Comparison of ENCODE assay signal across 7 mouse cellular contexts in genomic region chr2:167982646-167983045, GRCm38 (mm10). TPM values are rescaled to one million over a fixed set of nuclear protein-coding genes. Genes with fewer than 3 reads are reported as not detected.
DNase-seq lines count a peak whose midpoint lies in the region; TF ChIP-seq lines count a peak whose summit lies in the region.

No protein-coding gene starts in this region.

- intact Hi-C loops in heart, adult 2 months (cut with DNase I) = no loop called here
- intact Hi-C loops in heart, postnatal 36 days (cut with DNase I) = loop anchor here (10.0 kb wide), 1 partner anchor 112 kb away; no protein-coding TSS in a partner anchor

- H3K4me3 ChIP-seq in heart, adult 2 months = no peak overlapping the region
- H3K4me3 ChIP-seq in liver, adult 2 months (ENCODE audit: insufficient read depth, low read depth, low read length) = no peak overlapping the region
- H3K4me3 ChIP-seq in small intestine, adult 2 months (ENCODE audit: low read depth, low read length) = no peak overlapping the region

- TF ChIP-seq EP300 in heart, adult 2 months (IDR thresholded peaks at IDR 0.05; ENCODE audit: insufficient read depth, low read depth, low read length) = no peak

- 72% methylated on average over 9 of the region's 9 CpGs for WGBS in heart, adult 2 months
- WGBS in liver, adult 2 months = 13% methylated on average over 9 of the region's 9 CpGs
- WGBS in small intestine, adult 2 months = 44% methylated on average over 9 of the region's 9 CpGs

- H3K4me1 ChIP-seq in heart, adult 2 months (ENCODE audit: control insufficient read depth, insufficient read depth, low read length) = no peaks in the 10 kb centered on the region; the same call in none of the 2 replicates
- peaks cover 9% of the 10 kb centered on the region for H3K4me1 ChIP-seq in liver, adult 2 months (ENCODE audit: control insufficient read depth, insufficient read depth, low read length)
- peaks cover 4% of the 10 kb centered on the region; the same call in 1 of the 2 replicates for H3K4me1 ChIP-seq in small intestine, adult 2 months (ENCODE audit: control insufficient read depth, insufficient read depth, insufficient read length, low read length)

- no peak overlapping the region for H3K9ac ChIP-seq in heart, adult 2 months (ENCODE audit: low read depth, low read length)
- H3K9ac ChIP-seq in liver, adult 2 months (ENCODE audit: low read depth, low read length) = no peak overlapping the region

- DNase-seq in heart, adult 2 months = no peak
- DNase-seq in heart, postnatal 36 days = no peak
- peak; percentile 46 for DNase-seq in ovary, postnatal 36 days (ENCODE audit: low spot score)
- no peak for DNase-seq in ovary, postnatal 10 days (ENCODE audit: low spot score)
- peak; percentile 90 for DNase-seq in liver, adult 2 months (ENCODE audit: extremely low read depth, low read depth, low spot score)
- DNase-seq in layer of hippocampus, adult 8-10 months (ENCODE audit: low spot score in 2 of 2) = no peak

- H3K79me2 ChIP-seq in heart, adult 2 months (replicated peaks; ENCODE audit: control insufficient read depth, insufficient read depth, low read length) = no peaks in the 10 kb centered on the region
- H3K79me2 ChIP-seq in liver, adult 2 months (ENCODE audit: control insufficient read depth, insufficient read depth, low read length) = no peaks in the 10 kb centered on the region

- peak; percentile 42 for TF ChIP-seq CTCF in heart, adult 2 months (IDR thresholded peaks at IDR 0.05)
- peak; percentile 88 for TF ChIP-seq CTCF in liver, adult 2 months (IDR thresholded peaks at IDR 0.05; ENCODE audit: low read depth, low read length)
- TF ChIP-seq CTCF in small intestine, adult 2 months (IDR thresholded peaks at IDR 0.05; ENCODE audit: extremely low read depth, insufficient read length, insufficient replicate concordance, low read depth, low read length) = peak; percentile 36; the same call in 1 of the 2 replicates

- peaks cover 2% of the 10 kb centered on the region; the same call in 1 of the 2 replicates for H3K27me3 ChIP-seq in heart, adult 2 months (ENCODE audit: control insufficient read depth, insufficient read depth, low read length)
- H3K27me3 ChIP-seq in liver, adult 2 months (ENCODE audit: control insufficient read depth, insufficient read depth, low read length) = no peaks in the 10 kb centered on the region
- no peaks in the 10 kb centered on the region for H3K27me3 ChIP-seq in small intestine, adult 2 months (ENCODE audit: control insufficient read depth, insufficient read depth, low read length)

- H3K27ac ChIP-seq in heart, adult 2 months = no peak overlapping the region
- no peak overlapping the region for H3K27ac ChIP-seq in liver, adult 2 months (replicated peaks; ENCODE audit: insufficient read depth, low read depth, low read length)
- no peak overlapping the region for H3K27ac ChIP-seq in small intestine, adult 2 months (ENCODE audit: insufficient read depth, low read depth, low read length)

- no peaks in the 10 kb centered on the region for H3K36me3 ChIP-seq in heart, adult 2 months (ENCODE audit: control insufficient read depth, insufficient read depth, low read length)
- H3K36me3 ChIP-seq in liver, adult 2 months (ENCODE audit: control insufficient read depth, insufficient read depth, low read length) = no peaks in the 10 kb centered on the region
- peaks cover 4% of the 10 kb centered on the region for H3K36me3 ChIP-seq in small intestine, adult 2 months (ENCODE audit: control insufficient read depth, insufficient read depth, low read length)

- no peak for TF ChIP-seq POLR2A in heart, adult 2 months (IDR thresholded peaks at IDR 0.05; ENCODE audit: insufficient read depth, low read depth, low read length)
- TF ChIP-seq POLR2A in liver, adult 2 months (IDR thresholded peaks at IDR 0.05; ENCODE audit: extremely low read depth, insufficient read depth, low read length) = no peak
- no peak for TF ChIP-seq POLR2A in small intestine, adult 2 months (IDR thresholded peaks at IDR 0.05; ENCODE audit: low read depth, low read length)

RNA-seq across cellular contexts. Expression of gene Ripor3, which starts 27.8 kb away (rescaled TPM):
- under 1 TPM; 0.21 to 0.36 TPM for total RNA-seq in heart, adult 2 months (2021)
- 0.79 and 1.5 TPM in 2 replicates for polyA plus RNA-seq in heart, adult 2 months (2012; rRNA removed)
- under 1 TPM; 0.36 to 0.79 TPM for total RNA-seq in heart, postnatal 36 days (2021)
- 0.92 and 0.94 TPM in 2 replicates for total RNA-seq in liver, adult 2 months (2014; rRNA removed)
- 1.4 and 1.9 TPM in 2 replicates for polyA plus RNA-seq in liver, adult 2 months (2012; rRNA removed)
- polyA plus RNA-seq in small intestine, adult 2 months (2012; rRNA removed) = 2.5 and 5.3 TPM in 2 replicates
- under 1 TPM; 0.14 to 0.18 (median 0.17) TPM for total RNA-seq in layer of hippocampus, adult 8-10 months (2022)

RNA-seq across cellular contexts. Expression of gene Ptpn1, which starts 50.8 kb away (rescaled TPM):
- total RNA-seq in heart, adult 2 months (2021) = 10 to 100 TPM; 21.4 to 23.2 TPM
- polyA plus RNA-seq in heart, adult 2 months (2012; rRNA removed) = 15.7 and 17.6 TPM in 2 replicates
- total RNA-seq in heart, postnatal 36 days (2021) = 10 to 100 TPM; 19.5 to 22.3 TPM
- total RNA-seq in liver, adult 2 months (2014; rRNA removed) = 6.5 and 7.9 TPM in 2 replicates
- 17.3 and 20.2 TPM in 2 replicates for polyA plus RNA-seq in liver, adult 2 months (2012; rRNA removed)
- polyA plus RNA-seq in small intestine, adult 2 months (2012; rRNA removed) = 13.5 and 24.4 TPM in 2 replicates
- total RNA-seq in layer of hippocampus, adult 8-10 months (2022) = 10 to 100 TPM; 56.2 to 59.7 (median 58.3) TPM

Comparison
In these comparisons a context has a peak if more than half of its experiments do, and no peak if none do; other contexts are left out.
1. DNase-seq: peak in ovary, postnatal 36 days (single experiment) and liver, adult 2 months (single experiment); none in heart, adult 2 months (0 of 2), heart, postnatal 36 days (0 of 2), ovary, postnatal 10 days (single experiment) and layer of hippocampus, adult 8-10 months (0 of 2).
2. CTCF ChIP-seq: peak in every context shown above with its lines; median percentile 88 in liver, adult 2 months; 42 in heart, adult 2 months; 36 in small intestine, adult 2 months.